Mouse (Mus musculus): Measurements from ENCODE around the gene Trp53i13.

DNA sequence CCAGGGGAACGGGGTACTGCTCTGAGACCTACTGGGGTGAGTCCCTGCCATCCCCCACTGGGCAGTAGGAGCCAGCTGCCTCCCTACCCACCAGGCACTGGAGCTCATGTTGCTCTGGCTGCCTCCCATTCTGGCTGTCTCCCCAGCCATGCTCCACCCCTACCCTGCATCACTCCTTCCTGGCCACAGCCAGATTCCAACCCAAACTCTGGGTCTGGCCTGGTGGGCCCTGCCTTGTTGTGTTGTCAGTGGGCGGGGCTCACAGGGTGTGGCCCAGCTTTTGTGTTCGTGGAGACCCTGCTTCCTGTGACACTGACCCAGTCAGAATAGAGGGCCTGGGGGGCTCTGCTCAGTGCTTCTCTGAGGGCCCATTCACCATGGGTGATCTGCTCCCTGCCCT lies 12.3 kb downstream of the Trp53i13 start:
- TF ChIP-seq CTCF (IDR thresholded peaks at IDR 0.05; ENCODE audit: extremely low read depth, insufficient read length, insufficient replicate concordance, low read depth, low read length) (no peak), POLR2A (IDR thresholded peaks at IDR 0.05; ENCODE audit: low read depth, low read length) (no peak)

All from small intestine, adult 2 months (tissue).